Mouse (Mus musculus) midbrain, embryonic 14.5 days (tissue): Measurements from ENCODE around the gene Uqcc3. TPM values are rescaled to one million over a fixed set of nuclear protein-coding genes. Genes with fewer than 3 reads are reported as not detected.

Experiments
- ATAC-seq: fragments of 200-750 bp; cut with Nextera tagmentation; 2 replicates; pipeline ENCODE4 v1.8.0; 2017; ENCODE audit warnings: moderate number of reproducible peaks, moderate library complexity; ENCODE audit not compliant: low FRiP score, low TSS enrichment
- DNase-seq: peaks from one replicate; pipeline ENCODE4 v3.0.0-alpha.2; 2015
- H3K27ac ChIP-seq: fragments of 300-500 bp; sonication (generic); replicated peaks from 2 replicates; pipeline ENCODE4 v1.5.1; 2014; ENCODE audit warnings: mild to moderate bottlenecking, low read depth, low read length, moderate library complexity
- H3K27me3 ChIP-seq: fragments of 300-500 bp; sonication (generic); 2 replicates; pipeline ENCODE4 v1.6.1; 2014; ENCODE audit warnings: low read length, control low read depth, mixed read lengths; ENCODE audit not compliant: control insufficient read depth, insufficient read depth
- H3K36me3 ChIP-seq: fragments of 300-500 bp; sonication (generic); 2 replicates; pipeline ENCODE4 v1.6.1; 2014; ENCODE audit warnings: low read length, control low read depth; ENCODE audit not compliant: control insufficient read depth, insufficient read depth
- H3K4me1 ChIP-seq: fragments of 300-500 bp; sonication (generic); 2 replicates; pipeline ENCODE4 v1.6.1; 2014; ENCODE audit warnings: mild to moderate bottlenecking, antibody characterized with exemption, low read length, control low read depth; ENCODE audit not compliant: control insufficient read depth, insufficient read depth
- H3K4me2 ChIP-seq: fragments of 300-500 bp; sonication (generic); 2 replicates; pipeline ENCODE4 v1.6.1; 2014; ENCODE audit warnings: mild to moderate bottlenecking, low read length, moderate library complexity
- H3K4me3 ChIP-seq: fragments of 300-500 bp; sonication (generic); replicated peaks from 2 replicates; pipeline ENCODE4 v1.5.1; 2014; ENCODE audit warnings: low read depth, low read length
- H3K9ac ChIP-seq: fragments of 300-500 bp; sonication (generic); replicated peaks from 2 replicates; pipeline ENCODE4 v1.6.1; 2014; ENCODE audit warnings: mild to moderate bottlenecking, low read length, moderate library complexity
- H3K9me3 ChIP-seq: fragments of 300-500 bp; sonication (generic); 2 replicates; pipeline ENCODE4 v1.6.1; 2016; ENCODE audit warnings: low read length, control low read depth, mixed read lengths; ENCODE audit not compliant: control insufficient read depth
- WGBS: fragments of 180-500 bp; shearing (Covaris S2); extraction: QIAGEN DNeasy Blood & Tissue Kit; methylation state at CpG from one replicate; pipeline ENCODE4 v1.1.7; 2014; 5-methylcytosine and 5-hydroxymethylcytosine counted together
- polyA plus RNA-seq: library from polyadenylated mRNA; unstranded; fragments of >200 nt; fragmentation: Nextera tagmentation; extraction: Ambion mirVana; gene quantifications from 2 replicates; pipeline ENCODE4 v1.2.1, GENCODE M21; 2014

The Uqcc3 gene
- polyA plus RNA-seq, 1 experiment from 2014 or later = 62.6 TPM

DNA sequence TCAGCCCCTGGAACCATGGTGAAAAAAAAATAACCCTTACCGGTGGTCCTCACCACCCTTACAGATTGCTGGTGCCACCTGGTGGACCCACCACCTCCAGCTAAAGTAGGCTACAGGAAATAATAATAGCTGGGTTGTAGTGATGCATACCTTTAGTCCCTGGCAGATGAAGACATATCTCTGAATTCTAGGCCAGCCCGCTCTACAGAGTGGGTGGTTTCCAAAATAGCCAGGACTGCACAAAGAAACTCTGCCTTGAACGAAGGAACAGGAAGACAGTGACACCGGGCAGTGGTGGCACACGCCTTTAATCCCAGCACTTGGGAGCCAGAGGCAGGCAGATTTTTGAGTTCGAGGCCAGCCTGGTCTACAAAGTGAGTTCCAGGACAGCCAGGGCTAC, 16.5 kb downstream of the Uqcc3 start:
- Histone ChIP-seq H3K9me3 (no peaks in the 10 kb centered on the region), H3K36me3 (no peaks in the 10 kb centered on the region), H3K4me3 (no peak overlapping the region), H3K4me1 (no peaks in the 10 kb centered on the region), H3K4me2 (no peak overlapping the region), H3K9ac (no peak overlapping the region), H3K27ac (no peak overlapping the region), H3K27me3 (no peaks in the 10 kb centered on the region)
- 88% methylated on average over 6 of the region's 6 CpGs for WGBS
- DNase-seq (no peak), ATAC-seq (no peak)

DNA sequence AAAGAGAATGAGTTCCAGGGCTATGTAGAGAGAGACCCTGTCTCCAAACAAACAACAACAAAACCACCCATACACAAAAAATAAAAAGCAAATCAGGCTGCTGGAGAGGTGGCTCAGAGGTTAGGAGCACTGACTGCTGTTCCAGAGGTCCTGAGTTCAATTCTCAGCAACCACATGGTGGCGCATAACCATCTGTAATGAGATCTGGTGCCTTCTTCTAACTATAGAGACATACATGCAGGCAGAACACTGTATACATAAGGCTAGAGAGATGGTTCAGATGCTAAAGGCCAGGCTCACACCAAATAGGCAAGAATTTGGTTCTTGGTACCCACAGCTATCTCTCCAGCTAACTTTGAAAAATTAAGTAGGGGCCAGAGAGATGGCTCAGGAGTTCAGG, 21.7 kb downstream of the Uqcc3 start:
- Histone ChIP-seq H3K9ac (no peak overlapping the region), H3K27ac (no peak overlapping the region), H3K27me3 (no peaks in the 10 kb centered on the region), H3K4me3 (no peak overlapping the region), H3K4me2 (no peak overlapping the region), H3K36me3 (no peaks in the 10 kb centered on the region), H3K9me3 (no peaks in the 10 kb centered on the region), H3K4me1 (no peaks in the 10 kb centered on the region)
- peak; percentile 62 for DNase-seq
- ATAC-seq = no peak
- 12% methylated on average over 1 of the region's 1 CpGs for WGBS

DNA sequence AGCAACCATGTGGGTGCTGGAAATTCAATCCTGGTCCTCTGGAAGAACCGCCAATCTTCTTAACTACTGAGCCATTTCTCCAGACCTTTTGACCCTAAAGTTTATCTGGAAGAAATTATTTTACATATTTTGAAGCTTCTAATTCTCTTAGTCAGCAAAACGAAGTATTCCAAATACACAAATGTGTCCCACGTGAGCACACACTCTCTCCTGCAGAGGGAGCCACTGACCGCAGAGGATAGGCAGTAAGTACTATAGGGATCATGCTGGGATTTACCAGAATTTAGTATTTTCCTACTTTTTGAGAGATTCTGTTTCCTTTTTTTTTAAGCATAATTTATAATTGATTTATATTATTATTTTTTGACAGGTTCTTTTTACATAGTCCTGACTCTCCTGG, 23.0 kb downstream of the Uqcc3 start:
- no peak for ATAC-seq
- no peak overlapping the region for H3K27ac ChIP-seq
- H3K27me3 ChIP-seq = no peaks in the 10 kb centered on the region
- no peaks in the 10 kb centered on the region for H3K36me3 ChIP-seq
- H3K4me3 ChIP-seq = no peak overlapping the region
- no peak overlapping the region for H3K4me2 ChIP-seq
- no peaks in the 10 kb centered on the region for H3K4me1 ChIP-seq
- WGBS = 47% methylated on average over 4 of the region's 4 CpGs
- no peak overlapping the region for H3K9ac ChIP-seq
- peak; percentile 69 for DNase-seq
- H3K9me3 ChIP-seq = no peaks in the 10 kb centered on the region

DNA sequence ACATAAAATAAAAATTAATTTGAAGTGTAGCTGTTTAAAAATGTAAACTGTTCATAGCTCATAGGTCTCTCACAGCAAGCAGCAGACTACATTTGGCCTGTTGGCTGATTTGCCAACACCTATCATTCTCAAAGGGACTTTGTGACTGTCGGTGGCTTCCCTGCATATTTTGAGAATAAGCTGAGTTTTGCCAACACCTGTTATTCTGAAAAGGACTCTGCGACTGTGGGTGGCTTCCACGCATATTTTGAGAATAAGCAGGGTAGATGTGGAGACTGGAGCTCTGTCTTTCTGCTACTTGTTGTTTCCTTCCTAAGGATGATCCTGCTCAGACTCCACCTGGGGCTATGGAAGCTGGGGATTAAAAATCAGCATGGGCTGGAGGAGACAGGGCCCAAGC, 27.6 kb downstream of the Uqcc3 start:
- Histone ChIP-seq H3K4me3 (no peak overlapping the region), H3K9me3 (no peaks in the 10 kb centered on the region), H3K27ac (no peak overlapping the region), H3K4me1 (no peaks in the 10 kb centered on the region), H3K27me3 (no peaks in the 10 kb centered on the region), H3K9ac (no peak overlapping the region), H3K4me2 (no peak overlapping the region), H3K36me3 (peaks cover 11% of the 10 kb centered on the region)
- WGBS = 85% methylated on average over 3 of the region's 3 CpGs
- no peak for DNase-seq
- no peak for ATAC-seq

DNA sequence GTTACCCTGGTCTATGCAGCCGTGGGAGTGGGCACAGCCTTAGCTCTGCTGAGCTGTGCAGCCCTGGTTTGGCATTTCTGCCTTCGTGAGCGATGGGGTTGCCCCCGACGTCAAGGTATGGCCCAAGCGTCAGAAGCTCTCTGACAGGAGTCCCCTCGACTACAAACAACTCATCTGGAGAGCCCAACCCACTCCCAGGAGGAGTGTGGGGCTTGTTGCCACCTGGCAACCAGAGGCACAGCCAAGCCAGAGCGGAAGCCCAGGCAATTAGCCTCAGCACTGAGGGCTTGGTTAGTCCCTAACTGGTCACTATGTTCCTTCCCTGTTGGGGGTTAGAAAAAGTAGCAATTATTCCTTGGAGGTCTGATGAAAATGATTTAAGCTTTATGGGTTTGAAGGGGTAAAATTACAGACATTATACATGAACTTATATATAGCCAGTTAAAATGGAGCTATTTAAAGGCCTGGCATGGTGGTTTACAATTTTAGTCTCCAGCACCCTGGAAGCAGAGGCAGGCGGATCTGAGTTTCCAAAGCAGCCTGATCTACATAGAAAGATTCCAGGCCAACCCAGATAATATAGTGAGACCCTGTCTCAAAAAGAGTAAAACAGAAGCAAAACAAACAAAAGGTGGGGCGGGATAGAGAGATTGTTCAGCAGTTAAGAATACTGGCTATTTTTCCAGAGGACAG, 28.3 kb downstream of the Uqcc3 start:
- H3K9ac ChIP-seq = no peak overlapping the region
- peaks cover 17% of the 10 kb centered on the region for H3K36me3 ChIP-seq
- no peaks in the 10 kb centered on the region for H3K27me3 ChIP-seq
- ATAC-seq (no peak), DNase-seq (no peak)
- H3K9me3 ChIP-seq = no peaks in the 10 kb centered on the region
- H3K4me3 ChIP-seq = no peak overlapping the region
- 63% methylated on average over 10 of the region's 10 CpGs for WGBS
- no peak overlapping the region for H3K27ac ChIP-seq
- H3K4me1 ChIP-seq = no peaks in the 10 kb centered on the region
- no peak overlapping the region for H3K4me2 ChIP-seq

DNA sequence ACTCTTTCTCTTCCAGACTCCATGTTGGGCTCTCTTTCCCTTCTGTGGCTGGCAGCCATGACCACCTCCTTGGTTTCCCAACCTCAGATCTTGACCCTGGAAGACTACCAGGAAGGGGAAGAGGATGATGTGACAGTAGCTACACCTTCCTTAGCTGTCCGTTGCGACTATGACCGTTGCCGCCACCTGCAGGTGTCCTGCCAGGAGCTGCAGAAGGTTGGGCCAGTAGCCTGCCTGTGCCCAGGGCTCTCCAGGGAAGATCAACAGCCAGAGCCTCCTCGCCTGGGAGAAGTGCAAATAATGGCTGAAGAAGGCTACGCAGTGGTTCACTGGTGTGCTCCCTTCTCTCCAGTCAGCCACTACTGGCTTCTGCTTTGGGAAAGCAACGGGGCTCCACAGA, 29.1 kb downstream of the Uqcc3 start:
- Histone ChIP-seq H3K9me3 (no peaks in the 10 kb centered on the region), H3K27ac (no peak overlapping the region), H3K4me1 (no peaks in the 10 kb centered on the region), H3K27me3 (no peaks in the 10 kb centered on the region), H3K36me3 (peaks cover 25% of the 10 kb centered on the region), H3K4me2 (no peak overlapping the region), H3K9ac (no peak overlapping the region), H3K4me3 (no peak overlapping the region)
- DNase-seq = no peak
- WGBS = 50% methylated on average over 7 of the region's 7 CpGs
- ATAC-seq = no peak

DNA sequence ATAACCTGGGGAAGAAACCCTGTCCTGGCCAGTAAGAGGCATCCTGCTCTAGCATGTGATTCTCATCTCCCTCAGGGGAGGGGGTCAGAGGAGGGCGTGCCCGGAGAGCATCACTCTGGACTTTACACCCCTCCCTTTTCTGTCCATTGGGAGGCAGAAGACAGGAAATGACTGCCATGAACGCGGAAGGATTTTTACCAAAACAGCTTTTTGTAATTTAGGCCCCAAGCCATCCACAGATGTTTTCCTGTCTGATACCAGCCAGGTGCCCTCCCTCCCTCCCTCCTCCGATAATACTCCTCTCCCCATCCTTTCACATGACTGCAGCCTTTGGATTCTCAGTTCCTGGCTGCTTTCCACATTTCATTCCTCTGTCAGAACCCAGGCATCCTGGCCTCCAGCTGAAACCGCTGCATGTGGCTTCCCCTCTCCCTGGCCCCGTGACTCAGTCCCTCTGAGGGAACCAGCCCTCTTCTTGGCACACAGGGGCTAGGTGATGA, 30.3 kb downstream of the Uqcc3 start, which contains the start of gene Lrrn4cl:
Lrrn4cl (plus strand) TSS at position 367 of the 500 bp plus-strand sequence.
- Histone ChIP-seq H3K27ac (no peak within 1 kb of the TSS), H3K9ac (no peak within 1 kb of the TSS), H3K4me3 (no peak within 1 kb of the TSS), H3K4me1 (no peaks in the 10 kb centered on the region), H3K9me3 (no peaks in the 10 kb centered on the region), H3K36me3 (peaks cover 37% of the 10 kb centered on the region), H3K4me2 (no peak within 1 kb of the TSS), H3K27me3 (no peaks in the 10 kb centered on the region)
- DNase-seq = peak; percentile 9
- 39% methylated on average over 7 of the region's 7 CpGs for WGBS
- ATAC-seq = no peak

DNA sequence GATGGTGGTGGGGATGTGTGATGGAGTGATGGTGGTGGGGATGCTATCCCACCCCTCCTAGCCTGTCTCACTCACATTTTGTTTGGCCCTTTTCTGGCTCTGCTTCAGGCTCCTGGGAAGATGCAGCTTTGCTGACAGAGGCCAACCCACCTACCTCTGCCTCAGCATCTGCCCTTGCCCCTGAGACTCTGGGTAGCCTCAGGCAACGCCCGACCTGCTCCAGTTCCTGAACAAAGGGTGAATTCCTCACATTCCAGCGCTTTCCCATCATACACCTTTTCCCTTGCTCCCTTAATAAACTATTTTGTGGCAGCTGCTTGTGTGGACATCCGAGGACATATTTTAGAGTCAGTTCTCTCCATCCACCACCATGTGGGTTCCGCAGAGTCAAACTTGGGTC, 32.4 kb downstream of the Uqcc3 start:
- 80% methylated on average over 5 of the region's 5 CpGs for WGBS
- Histone ChIP-seq H3K9me3 (no peaks in the 10 kb centered on the region), H3K27me3 (no peaks in the 10 kb centered on the region), H3K4me3 (no peak overlapping the region), H3K36me3 (peaks cover 50% of the 10 kb centered on the region), H3K4me1 (no peaks in the 10 kb centered on the region), H3K4me2 (no peak overlapping the region), H3K27ac (no peak overlapping the region), H3K9ac (no peak overlapping the region)
- DNase-seq (no peak), ATAC-seq (no peak)

DNA sequence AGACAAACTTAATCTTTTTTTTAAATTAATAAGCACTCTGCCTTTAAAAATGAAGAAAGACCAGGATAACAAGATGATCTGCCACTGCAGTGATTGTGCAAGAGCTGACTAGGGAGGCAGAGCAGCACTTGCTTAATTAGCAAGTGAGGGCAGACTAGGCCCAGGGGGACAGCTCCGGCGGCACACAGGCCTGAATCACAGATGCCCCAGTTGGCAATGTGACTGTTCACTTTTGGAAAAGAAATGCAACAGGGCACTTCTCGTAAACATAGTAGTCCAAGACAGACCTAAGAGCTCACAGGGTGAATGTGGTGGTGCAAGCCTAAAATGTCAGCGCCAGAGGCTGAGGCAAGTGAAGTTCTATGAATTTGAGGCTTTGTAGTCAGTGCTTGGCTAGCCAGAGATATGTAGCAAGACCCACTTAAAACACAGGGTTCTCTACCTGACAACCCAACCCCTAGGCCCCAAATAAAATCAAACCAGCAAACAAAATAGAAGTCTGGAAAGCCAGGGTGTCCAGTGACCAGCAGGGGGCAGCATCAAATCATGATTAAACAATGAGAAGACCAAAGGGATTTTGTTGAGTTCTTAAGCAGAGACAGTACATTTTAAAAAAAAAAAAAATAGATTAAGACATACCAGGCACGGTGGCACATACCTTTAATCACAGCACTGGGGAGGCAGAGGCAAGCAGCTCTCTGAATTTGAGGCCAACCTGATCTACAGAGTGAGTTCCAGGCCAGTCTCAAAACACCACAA, 36.2 kb downstream of the Uqcc3 start:
- no peak overlapping the region for H3K4me2 ChIP-seq
- H3K27ac ChIP-seq = no peak overlapping the region
- WGBS = 48% methylated on average over 5 of the region's 5 CpGs
- H3K9me3 ChIP-seq = no peaks in the 10 kb centered on the region
- ATAC-seq = no peak
- no peak overlapping the region for H3K4me3 ChIP-seq
- no peaks in the 10 kb centered on the region for H3K27me3 ChIP-seq
- peaks cover 61% of the 10 kb centered on the region for H3K36me3 ChIP-seq
- H3K4me1 ChIP-seq = peaks cover 14% of the 10 kb centered on the region
- no peak overlapping the region for H3K9ac ChIP-seq
- peak; percentile 92 for DNase-seq
